Mouse (Mus musculus): ENCODE data around the gene Abhd17a. TPM values are rescaled to one million over a fixed set of nuclear protein-coding genes. Genes with fewer than 3 reads are reported as not detected.
A peak's percentile ranks its signal among the peaks of the same experiment; 100 is the strongest.

Gene Abhd17a
- polyA plus RNA-seq, 1 experiment: 35.8 TPM

DNA sequence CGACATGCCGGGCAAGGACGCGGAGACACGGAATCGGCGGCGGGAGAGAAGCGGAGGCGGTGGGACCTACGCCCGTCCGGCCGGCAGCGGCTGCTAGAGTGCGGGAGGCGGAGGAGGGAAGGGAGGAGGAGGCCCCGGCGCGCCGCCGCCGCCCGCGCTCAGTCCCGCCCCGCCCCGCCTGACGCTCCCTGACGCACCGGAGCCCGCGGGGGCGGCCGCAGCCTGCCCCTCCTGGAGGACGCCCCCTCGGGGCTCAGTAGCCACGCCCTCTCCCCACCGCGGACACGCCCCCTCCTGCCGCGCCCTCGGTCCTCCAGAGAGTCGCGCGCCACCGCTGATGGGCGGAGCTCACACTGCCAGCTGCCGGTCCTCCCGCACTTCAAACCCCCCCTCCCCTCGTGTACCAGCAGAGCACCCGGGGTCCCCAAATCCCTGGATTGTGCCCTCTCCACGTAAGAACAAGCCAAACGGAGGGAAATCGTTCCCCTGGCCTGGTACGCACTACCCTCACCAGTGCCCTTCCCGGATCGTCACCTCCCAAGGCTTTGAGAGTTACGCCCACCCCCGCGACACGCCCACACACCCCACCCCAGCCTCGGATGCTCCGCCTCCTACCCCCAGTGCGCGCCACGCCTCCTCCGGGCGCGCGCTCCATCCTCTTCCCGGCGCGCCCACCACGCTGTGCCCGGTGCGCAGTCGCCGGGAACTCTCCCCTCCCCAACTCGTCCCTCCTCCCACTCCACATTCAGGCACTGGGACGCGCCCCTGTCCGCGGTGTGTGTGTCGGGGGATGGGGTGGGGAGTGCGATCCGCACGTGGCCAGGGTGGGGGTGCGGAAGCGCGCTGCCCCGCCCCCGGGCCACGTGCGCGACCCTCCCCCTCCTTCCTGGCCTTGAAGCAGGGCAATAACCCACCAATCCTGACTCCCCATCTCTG, 12.7 kb downstream of the Abhd17a start, which contains the start of gene Klf16:
Klf16 (minus strand) TSS at position 127 of the 936 bp plus-strand sequence.
- Histone ChIP-seq H3K36me3 (ENCODE audit: control insufficient read depth, insufficient read depth, low read length, poor library complexity, severe bottlenecking) (no peaks in the 10 kb centered on the region), H3K27me3 (ENCODE audit: control insufficient read depth, insufficient read depth, low read length, poor library complexity, severe bottlenecking) (no peaks in the 10 kb centered on the region), H3K9me3 (replicated peaks; ENCODE audit: control insufficient read depth, insufficient read depth, low read length, poor library complexity, severe bottlenecking) (no peaks in the 10 kb centered on the region), H3K4me3 (ENCODE audit: low read depth, low read length) (peak within 1 kb of the TSS; percentile 94), H3K9ac (ENCODE audit: low read depth, poor library complexity, severe bottlenecking) (peak within 1 kb of the TSS; percentile 94), H3K4me1 (ENCODE audit: control insufficient read depth, insufficient read depth, low read length) (peaks cover 7% of the 10 kb centered on the region), H3K27ac (ENCODE audit: insufficient read depth, low read length) (peak within 1 kb of the TSS; percentile 94)
- TF ChIP-seq CTCF (IDR thresholded peaks at IDR 0.05; ENCODE audit: low read depth, low read length): no peak
- peak; percentile 70 for TF ChIP-seq EP300 (IDR thresholded peaks at IDR 0.05; ENCODE audit: insufficient read depth, low read depth, low read length)
- TF ChIP-seq POLR2A (IDR thresholded peaks at IDR 0.05; ENCODE audit: insufficient read depth, low read length): peak; percentile 44

DNA sequence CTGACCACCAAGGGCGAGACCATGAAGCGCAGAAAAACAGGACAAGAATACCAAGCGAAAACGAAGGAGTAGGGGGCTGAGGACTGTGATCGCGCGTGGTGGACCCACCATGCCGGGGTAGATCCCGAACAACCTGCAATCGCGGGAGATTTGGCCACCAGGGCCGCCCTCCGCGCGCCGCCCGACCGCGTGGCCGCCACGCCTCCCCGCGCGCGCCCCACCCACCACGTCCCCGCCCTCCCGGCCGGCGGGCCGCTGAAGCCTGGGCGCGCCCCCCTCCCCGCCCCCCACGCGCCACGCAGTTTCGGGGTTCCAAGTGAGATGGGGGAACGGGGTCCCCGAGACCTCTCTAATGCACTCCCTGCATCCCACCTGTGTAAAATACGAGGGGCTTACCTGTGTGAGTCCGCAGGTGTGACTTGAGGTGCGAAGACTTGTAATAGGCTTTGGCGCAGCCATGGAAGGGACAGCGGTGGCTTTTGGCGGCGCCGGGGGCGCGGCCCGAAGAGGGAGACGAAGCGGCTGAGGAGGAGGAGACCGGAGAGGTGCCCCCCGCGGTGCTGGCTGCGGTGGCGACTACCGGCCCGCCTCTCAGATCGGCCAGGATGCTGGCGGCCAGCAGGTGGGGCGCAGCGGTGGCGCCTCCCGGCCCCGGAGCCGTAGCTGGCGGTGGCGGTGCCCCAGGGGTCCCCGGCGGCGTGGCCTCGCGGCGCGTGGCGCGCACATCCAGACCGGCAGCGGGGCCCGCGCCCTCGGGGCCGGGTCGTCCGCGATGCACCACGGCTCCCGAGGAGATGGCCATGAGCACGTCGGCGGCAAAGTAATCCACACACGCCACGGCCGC, 13.6 kb downstream of the Abhd17a start:
- H3K4me3 ChIP-seq (ENCODE audit: low read depth, low read length): peak overlapping the region; percentile 94
- H3K27me3 ChIP-seq (ENCODE audit: control insufficient read depth, insufficient read depth, low read length, poor library complexity, severe bottlenecking): no peaks in the 10 kb centered on the region
- peak overlapping the region; percentile 49 for H3K27ac ChIP-seq (ENCODE audit: insufficient read depth, low read length)
- TF ChIP-seq POLR2A (IDR thresholded peaks at IDR 0.05; ENCODE audit: insufficient read depth, low read length): no peak
- TF ChIP-seq CTCF (IDR thresholded peaks at IDR 0.05; ENCODE audit: low read depth, low read length): no peak
- TF ChIP-seq EP300 (IDR thresholded peaks at IDR 0.05; ENCODE audit: insufficient read depth, low read depth, low read length): no peak
- peaks cover 9% of the 10 kb centered on the region for H3K4me1 ChIP-seq (ENCODE audit: control insufficient read depth, insufficient read depth, low read length)
- H3K36me3 ChIP-seq (ENCODE audit: control insufficient read depth, insufficient read depth, low read length, poor library complexity, severe bottlenecking): no peaks in the 10 kb centered on the region
- peak overlapping the region; percentile 94 for H3K9ac ChIP-seq (ENCODE audit: low read depth, poor library complexity, severe bottlenecking)
- no peaks in the 10 kb centered on the region for H3K9me3 ChIP-seq (replicated peaks; ENCODE audit: control insufficient read depth, insufficient read depth, low read length, poor library complexity, severe bottlenecking)

- Histone ChIP-seq H3K9me3 (replicated peaks; ENCODE audit: control insufficient read depth, insufficient read depth, low read length, poor library complexity, severe bottlenecking) (no peaks in the 10 kb centered on the region), H3K4me3 (ENCODE audit: low read depth, low read length) (peak overlapping the region; percentile 94), H3K27me3 (ENCODE audit: control insufficient read depth, insufficient read depth, low read length, poor library complexity, severe bottlenecking) (no peaks in the 10 kb centered on the region), H3K4me1 (ENCODE audit: control insufficient read depth, insufficient read depth, low read length) (peaks cover 9% of the 10 kb centered on the region), H3K36me3 (ENCODE audit: control insufficient read depth, insufficient read depth, low read length, poor library complexity, severe bottlenecking) (no peaks in the 10 kb centered on the region), H3K9ac (ENCODE audit: low read depth, poor library complexity, severe bottlenecking) (peak overlapping the region; percentile 94), H3K27ac (ENCODE audit: insufficient read depth, low read length) (peak overlapping the region; percentile 9; the same call in 1 of the 2 replicates)
- TF ChIP-seq CTCF (IDR thresholded peaks at IDR 0.05; ENCODE audit: low read depth, low read length): no peak
- no peak for TF ChIP-seq POLR2A (IDR thresholded peaks at IDR 0.05; ENCODE audit: insufficient read depth, low read length)
- no peak for TF ChIP-seq EP300 (IDR thresholded peaks at IDR 0.05; ENCODE audit: insufficient read depth, low read depth, low read length)
These were observed 14.2 kb downstream of the Abhd17a start for GRCm38 (mm10) chr10:80575925-80576324.

GRCm38 (mm10) chr10:80574896-80575295, 15.2 kb downstream of the Abhd17a start:
- Histone ChIP-seq H3K4me3 (ENCODE audit: low read depth, low read length) (no peak overlapping the region), H3K27me3 (ENCODE audit: control insufficient read depth, insufficient read depth, low read length, poor library complexity, severe bottlenecking) (no peaks in the 10 kb centered on the region), H3K27ac (ENCODE audit: insufficient read depth, low read length) (no peak overlapping the region), H3K36me3 (ENCODE audit: control insufficient read depth, insufficient read depth, low read length, poor library complexity, severe bottlenecking) (no peaks in the 10 kb centered on the region), H3K9ac (ENCODE audit: low read depth, poor library complexity, severe bottlenecking) (0 out of 2 replicates have a peak overlapping the region, but pooled peaks have one; percentile 94), H3K9me3 (replicated peaks; ENCODE audit: control insufficient read depth, insufficient read depth, low read length, poor library complexity, severe bottlenecking) (no peaks in the 10 kb centered on the region), H3K4me1 (ENCODE audit: control insufficient read depth, insufficient read depth, low read length) (peaks cover 9% of the 10 kb centered on the region)
- no peak for TF ChIP-seq EP300 (IDR thresholded peaks at IDR 0.05; ENCODE audit: insufficient read depth, low read depth, low read length)
- TF ChIP-seq POLR2A (IDR thresholded peaks at IDR 0.05; ENCODE audit: insufficient read depth, low read length): no peak
- no peak for TF ChIP-seq CTCF (IDR thresholded peaks at IDR 0.05; ENCODE audit: low read depth, low read length)

DNA sequence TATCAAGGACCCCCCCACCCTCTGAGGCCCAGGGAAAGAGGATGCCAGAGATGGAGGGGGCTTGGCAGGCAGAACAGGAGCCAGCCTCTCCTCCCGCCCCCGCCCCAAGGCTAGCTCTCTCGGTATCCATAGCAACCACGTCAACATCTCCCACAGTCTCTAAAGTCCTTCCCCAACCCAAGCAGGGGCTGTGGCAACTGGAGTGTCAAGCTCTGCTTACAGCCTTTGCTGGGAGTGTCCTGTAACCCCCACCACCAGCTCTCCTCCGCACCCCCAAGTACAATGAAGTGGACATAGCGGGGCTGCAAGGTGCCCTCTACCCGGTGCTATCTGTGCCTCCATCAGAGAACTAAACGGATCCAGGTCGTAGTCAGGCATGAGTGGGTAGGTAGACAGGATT, 16.2 kb downstream of the Abhd17a start:
- no peak overlapping the region for H3K27ac ChIP-seq (ENCODE audit: insufficient read depth, low read length)
- H3K4me3 ChIP-seq (ENCODE audit: low read depth, low read length): no peak overlapping the region
- no peaks in the 10 kb centered on the region for H3K9me3 ChIP-seq (replicated peaks; ENCODE audit: control insufficient read depth, insufficient read depth, low read length, poor library complexity, severe bottlenecking)
- no peak for TF ChIP-seq POLR2A (IDR thresholded peaks at IDR 0.05; ENCODE audit: insufficient read depth, low read length)
- no peak for TF ChIP-seq EP300 (IDR thresholded peaks at IDR 0.05; ENCODE audit: insufficient read depth, low read depth, low read length)
- TF ChIP-seq CTCF (IDR thresholded peaks at IDR 0.05; ENCODE audit: low read depth, low read length): no peak
- no peaks in the 10 kb centered on the region for H3K36me3 ChIP-seq (ENCODE audit: control insufficient read depth, insufficient read depth, low read length, poor library complexity, severe bottlenecking)
- peaks cover 9% of the 10 kb centered on the region for H3K4me1 ChIP-seq (ENCODE audit: control insufficient read depth, insufficient read depth, low read length)
- H3K9ac ChIP-seq (ENCODE audit: low read depth, poor library complexity, severe bottlenecking): no peak overlapping the region
- no peaks in the 10 kb centered on the region for H3K27me3 ChIP-seq (ENCODE audit: control insufficient read depth, insufficient read depth, low read length, poor library complexity, severe bottlenecking)

Data from ES-Bruce4 (cell line).